Mouse (Mus musculus) ovary, postnatal 14 days (tissue): ENCODE results near the gene Zbtb12.
"Not testable (repeated sequence)": the region's sequence is repeated elsewhere in the genome, so short reads cannot be mapped to it uniquely, and the experiment has no call there.

Experiments used
- DNase-seq: peaks from one replicate; pipeline ENCODE4 v3.0.0; 2022; ENCODE audit warnings: low spot score

Gene Zbtb12

GRCm38 (mm10) chr17:34879336-34879879, at the start of gene Zbtb12:
Gene Zbtb12, plus strand, starts transcription at chr17:34879483.
- DNase-seq: no peak

GRCm38 (mm10) chr17:34830776-34831175, 48.5 kb upstream of the Zbtb12 start:
- DNase-seq: not testable (repeated sequence)

GRCm38 (mm10) chr17:34836155-34836855, 43.0 kb upstream of the Zbtb12 start:
- DNase-seq: no peak

- DNase-seq: peak; percentile 96
Observed at GRCm38 (mm10) chr17:34836856-34837221, 42.4 kb upstream of the Zbtb12 start, which contains the start of the genes Stk19 and Dxo. Gene Stk19, minus strand, starts transcription at chr17:34836945. Gene Dxo, plus strand, starts transcription at chr17:34837019.

- no peak for DNase-seq
Observed at GRCm38 (mm10) chr17:34837464-34838324, 41.6 kb upstream of the Zbtb12 start.

- no peak for DNase-seq
Observed at GRCm38 (mm10) chr17:34838785-34839184, 40.5 kb upstream of the Zbtb12 start.

GRCm38 (mm10) chr17:34840736-34841307, 38.5 kb upstream of the Zbtb12 start:
- DNase-seq: no peak

- DNase-seq: no peak
Observed at GRCm38 (mm10) chr17:34844884-34845283, 34.4 kb upstream of the Zbtb12 start.

- DNase-seq: no peak
Observed at GRCm38 (mm10) chr17:34847192-34847591, 32.1 kb upstream of the Zbtb12 start.

GRCm38 (mm10) chr17:34847615-34848014, 31.7 kb upstream of the Zbtb12 start:
- no peak for DNase-seq

- peak; percentile 97 for DNase-seq
Observed at GRCm38 (mm10) chr17:34849722-34850516, 29.4 kb upstream of the Zbtb12 start, which contains the start of the genes Skiv2l and Nelfe. Gene Skiv2l, minus strand, starts transcription at chr17:34850210. Gene Nelfe, plus strand, starts transcription at chr17:34850391.

GRCm38 (mm10) chr17:34850517-34851125, 28.7 kb upstream of the Zbtb12 start:
- no peak for DNase-seq

- no peak for DNase-seq
Observed at GRCm38 (mm10) chr17:34853511-34853910, 25.8 kb upstream of the Zbtb12 start.

GRCm38 (mm10) chr17:34854761-34855160, 24.5 kb upstream of the Zbtb12 start:
- no peak for DNase-seq

GRCm38 (mm10) chr17:34855825-34856224, 23.5 kb upstream of the Zbtb12 start:
- peak; percentile 47 for DNase-seq

GRCm38 (mm10) chr17:34858670-34859069, 20.6 kb upstream of the Zbtb12 start:
- DNase-seq: no peak

GRCm38 (mm10) chr17:34860514-34860913, 18.8 kb upstream of the Zbtb12 start:
- no peak for DNase-seq

GRCm38 (mm10) chr17:34861704-34862415, 17.4 kb upstream of the Zbtb12 start:
- DNase-seq: no peak

- DNase-seq: no peak
Observed at GRCm38 (mm10) chr17:34862416-34863081, 16.7 kb upstream of the Zbtb12 start, which contains the start of gene Cfb. Gene Cfb, minus strand, starts transcription at chr17:34862518.

GRCm38 (mm10) chr17:34865981-34866380, 13.3 kb upstream of the Zbtb12 start:
- no peak for DNase-seq
